Mouse (Mus musculus) hematopoietic stem cell, adult 5-6 weeks (primary cell): ENCODE data around the gene Fxyd2. TPM values are rescaled to one million over a fixed set of nuclear protein-coding genes. Genes with fewer than 3 reads are reported as not detected.

Experiments
- ATAC-seq, 2 experiments: fragments of 125-278 bp in 1 of 2; replicated peaks in 1 of 2; 2 replicates each; pipeline ENCODE4 v1.8.0; 2016 to 2017; ENCODE audit warnings: inconsistent platforms in 2 of 2, mild to moderate bottlenecking in 2 of 2, moderate number of reproducible peaks in 2 of 2, low read depth in 1 of 2, moderate TSS enrichment in 1 of 2; ENCODE audit not compliant: low FRiP score in 2 of 2, poor library complexity in 2 of 2, severe bottlenecking in 2 of 2, insufficient read depth in 1 of 2, low TSS enrichment in 1 of 2
- total RNA-seq: library from RNA; stranded (forward); fragments of 172-1452, 232-1000 nt; gene quantifications from 2 replicates; pipeline ENCODE4 v1.2.3, GENCODE M21; 2017

Fxyd2 gene
- total RNA-seq: 3.1 TPM in 1 of 2 replicates, not detected in the other

DNA sequence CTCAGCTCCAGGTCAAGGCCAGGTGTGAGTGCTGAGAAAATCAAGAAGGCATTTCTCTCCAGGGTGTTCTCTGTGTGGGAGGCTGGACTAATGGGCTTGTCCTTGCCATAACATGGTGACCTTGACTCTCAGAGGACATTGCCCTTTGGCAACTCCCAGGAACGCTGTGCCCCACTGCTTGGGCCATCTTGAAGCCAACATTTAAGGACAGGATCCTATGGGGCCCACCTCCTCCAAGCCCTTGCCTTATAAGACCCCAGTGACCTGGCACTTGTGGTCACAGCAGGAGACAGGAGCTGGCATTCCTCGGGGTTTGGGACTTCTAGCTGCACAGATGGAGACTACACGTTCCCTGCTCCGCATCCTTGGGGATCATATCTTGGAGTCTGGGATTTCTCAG, at the start of gene Fxyd2:
TSS of gene Fxyd2 (plus strand) at position 236 of the 400 bp plus-strand sequence.
- ATAC-seq: no peak

DNA sequence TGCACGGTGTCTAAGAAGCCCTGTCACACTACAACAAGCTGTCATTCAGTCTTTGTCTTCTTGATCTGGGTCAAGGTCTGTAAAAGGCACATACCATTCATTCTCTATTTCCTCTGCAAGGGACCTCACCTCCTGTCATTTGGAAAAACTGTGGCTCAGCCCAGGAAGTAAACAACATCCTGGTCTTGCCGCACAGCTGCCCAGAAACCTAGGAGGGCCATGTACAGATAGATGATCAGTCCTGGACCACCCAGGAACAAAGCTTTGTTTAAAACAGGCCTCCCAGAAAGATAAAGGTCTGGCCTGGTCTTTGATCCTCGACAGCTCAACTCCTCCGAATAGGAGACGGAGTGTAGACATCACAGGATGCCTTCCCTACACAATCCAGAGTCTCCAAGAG, 49.6 kb upstream of the Fxyd2 start:
- ATAC-seq: no peak

GRCm38 (mm10) chr9:45355192-45355591, 44.3 kb upstream of the Fxyd2 start:
- no peak for ATAC-seq

- ATAC-seq: no peak
Measured at GRCm38 (mm10) chr9:45358356-45358755, 41.1 kb upstream of the Fxyd2 start.

- ATAC-seq: no peak
Measured at GRCm38 (mm10) chr9:45362051-45362461, 37.4 kb upstream of the Fxyd2 start.

DNA sequence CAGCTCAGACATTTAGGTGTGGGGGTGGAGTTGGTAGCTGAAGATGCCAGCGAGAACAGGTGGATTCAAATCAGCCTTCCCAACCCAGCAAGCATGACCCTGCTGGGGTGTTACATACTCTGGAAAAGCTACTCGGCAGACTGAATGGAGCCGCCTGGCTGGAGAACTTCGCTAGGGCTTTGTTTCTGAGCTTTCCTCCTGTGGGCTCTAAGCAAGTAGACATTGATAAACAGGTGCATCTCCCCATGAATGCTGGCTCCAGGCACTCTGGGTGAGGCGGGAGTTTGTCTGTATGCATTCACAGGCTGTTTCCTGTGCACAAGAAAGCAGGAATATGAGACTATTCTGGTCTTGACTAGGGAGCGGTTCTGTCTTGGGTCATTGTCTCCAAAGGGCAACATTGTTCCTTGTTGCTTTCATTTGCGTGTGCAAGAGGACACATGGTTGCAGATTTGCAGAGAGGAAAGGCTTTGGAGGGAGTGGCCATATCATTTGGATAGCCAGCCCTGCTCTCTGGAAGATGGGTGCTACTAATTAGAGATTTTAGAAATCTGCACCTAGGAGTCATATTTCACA, 35.7 kb upstream of the Fxyd2 start:
- no peak for ATAC-seq

DNA sequence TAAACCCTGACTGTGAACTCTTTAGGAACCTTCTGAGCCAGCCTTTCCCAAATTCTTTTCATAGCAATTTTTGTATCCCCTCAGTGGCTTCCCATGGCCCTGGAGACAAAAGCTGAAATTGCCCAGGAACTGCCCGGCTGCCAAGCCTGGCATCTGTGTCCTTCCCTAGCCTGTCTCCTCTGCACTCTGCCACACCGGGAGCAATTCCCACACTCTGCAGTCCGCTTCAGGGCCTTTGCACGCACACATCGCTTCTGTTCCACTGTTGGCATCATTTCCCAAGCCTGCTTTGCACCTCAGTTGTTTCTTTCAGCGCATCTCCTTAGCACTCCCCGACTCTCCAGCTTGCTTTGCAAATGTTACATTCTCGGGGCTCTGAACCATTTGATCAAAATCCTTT, 31.8 kb upstream of the Fxyd2 start:
- ATAC-seq: no peak

GRCm38 (mm10) chr9:45368341-45368901, 31.0 kb upstream of the Fxyd2 start:
- ATAC-seq: no peak

GRCm38 (mm10) chr9:45370117-45370561, 29.3 kb upstream of the Fxyd2 start, which contains the start of gene Fxyd6:
TSS of gene Fxyd6 (plus strand) at chr9:45370185.
- peak in 1 of 2 experiments; percentile 41; a peak in 1 of 4 replicates for ATAC-seq

DNA sequence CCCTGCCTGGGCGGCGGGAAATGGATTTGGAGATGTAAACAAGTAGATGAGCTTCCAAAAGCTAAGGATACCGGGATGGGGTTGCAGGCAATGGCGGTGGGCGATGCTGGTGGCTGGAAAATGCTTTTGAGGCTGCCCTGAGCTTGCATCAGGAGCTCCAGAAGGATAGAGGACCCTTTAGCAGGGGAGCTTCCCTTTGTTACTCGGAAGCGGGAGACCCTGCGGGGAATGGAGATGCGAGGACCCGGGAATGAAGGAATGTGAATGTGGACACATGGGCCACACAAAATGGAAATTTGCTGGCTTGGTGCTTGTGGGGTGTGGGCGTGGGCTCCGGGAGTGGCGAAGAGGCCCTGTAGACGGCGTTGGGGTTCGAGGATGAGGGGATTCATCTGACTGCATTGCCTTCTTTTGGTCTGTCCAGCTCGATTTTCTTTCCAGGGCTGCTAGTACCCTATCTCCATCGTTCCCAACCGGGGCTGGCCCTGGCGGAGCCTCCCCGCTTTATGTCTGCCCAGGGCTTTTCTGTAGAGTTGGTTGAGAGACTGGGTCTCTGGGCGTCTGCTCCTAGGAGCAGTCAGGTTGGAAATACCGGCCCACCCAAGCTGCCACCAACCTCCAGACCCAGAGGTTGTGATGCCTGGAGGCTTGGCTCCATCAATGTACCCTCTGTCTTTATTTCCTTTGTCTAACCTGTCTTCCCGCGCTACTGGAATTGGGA, 28.7 kb upstream of the Fxyd2 start:
- ATAC-seq: no peak

DNA sequence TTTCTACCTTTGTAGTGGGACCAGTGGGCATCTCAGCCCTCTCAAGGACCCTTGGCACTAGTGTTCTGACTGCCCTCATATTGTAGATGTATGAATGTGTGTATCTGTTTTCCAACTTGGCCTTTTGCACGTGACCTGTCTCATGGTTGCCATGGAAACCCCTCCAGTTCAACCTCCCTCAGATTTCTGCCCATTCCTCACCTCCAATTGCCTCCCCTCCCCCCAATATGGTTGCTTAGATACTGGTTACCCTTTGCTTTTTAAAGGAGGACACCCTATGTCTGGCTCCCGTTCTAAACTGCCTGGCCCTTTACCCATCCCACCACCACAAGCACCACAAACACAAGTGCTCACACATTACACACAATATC, 28.1 kb upstream of the Fxyd2 start:
- ATAC-seq: no peak

DNA sequence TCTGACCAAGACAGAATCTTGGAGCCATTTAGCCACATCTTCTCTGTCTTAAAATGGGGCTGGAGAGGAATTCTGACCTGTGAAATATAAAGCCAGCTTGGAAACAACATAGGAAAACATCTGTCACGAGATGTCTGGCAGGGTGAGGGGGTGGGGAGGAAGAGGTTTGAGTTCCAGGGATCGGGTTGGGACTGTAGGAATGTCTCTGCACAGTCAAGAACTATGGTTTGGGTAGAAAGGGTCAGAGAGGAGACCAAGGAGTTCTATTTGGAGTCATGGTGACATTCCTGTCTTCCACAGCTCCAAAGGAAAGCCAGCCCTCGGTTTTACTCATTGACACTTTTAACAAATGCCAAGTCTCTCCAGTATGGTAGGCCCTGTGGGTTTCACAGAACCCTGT, 25.6 kb upstream of the Fxyd2 start:
- ATAC-seq: no peak

DNA sequence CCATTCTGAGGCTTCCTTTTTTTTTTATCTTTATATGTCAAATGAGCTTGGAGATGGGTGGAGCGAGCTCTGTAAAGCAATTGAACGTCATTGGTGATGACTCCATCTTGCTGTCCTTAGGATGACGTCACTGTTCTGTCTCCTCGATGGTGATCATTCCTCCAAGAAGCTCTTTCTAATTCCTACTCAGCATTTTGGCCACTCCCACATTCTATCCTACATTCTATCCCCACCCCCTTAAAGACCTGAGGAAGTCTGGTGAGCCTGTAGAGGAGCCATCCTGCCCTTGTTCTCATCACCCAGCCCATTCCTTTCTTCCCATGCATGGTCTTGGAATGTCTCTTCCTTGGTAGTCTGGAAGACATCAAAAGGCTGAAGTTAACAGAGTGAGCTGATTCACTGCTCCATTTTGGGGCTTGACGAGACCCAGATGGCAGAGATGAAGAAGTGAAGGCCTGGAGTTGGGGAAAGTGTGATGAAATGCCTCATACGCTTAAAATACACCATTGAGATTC, 24.4 kb upstream of the Fxyd2 start:
- no peak for ATAC-seq

DNA sequence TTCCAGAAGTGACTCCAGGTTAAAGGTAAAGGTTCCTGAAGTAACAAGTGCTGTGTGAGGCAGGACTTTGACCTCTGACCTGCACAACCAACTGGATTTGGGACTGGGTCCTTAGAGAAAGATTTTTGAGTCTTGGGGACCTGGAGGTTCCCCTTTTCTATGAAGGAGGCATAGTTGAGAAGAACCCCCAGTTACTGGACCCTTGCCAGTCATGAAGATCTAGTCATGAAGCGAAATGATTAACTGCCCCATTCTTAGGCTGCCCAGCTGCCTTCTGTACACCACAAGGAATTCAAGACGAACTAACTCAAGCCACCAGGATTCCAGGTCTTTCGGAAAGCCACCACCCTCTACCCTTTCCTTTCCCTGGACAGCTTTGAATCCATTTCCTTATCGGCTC, 23.0 kb upstream of the Fxyd2 start:
- ATAC-seq: no peak

DNA sequence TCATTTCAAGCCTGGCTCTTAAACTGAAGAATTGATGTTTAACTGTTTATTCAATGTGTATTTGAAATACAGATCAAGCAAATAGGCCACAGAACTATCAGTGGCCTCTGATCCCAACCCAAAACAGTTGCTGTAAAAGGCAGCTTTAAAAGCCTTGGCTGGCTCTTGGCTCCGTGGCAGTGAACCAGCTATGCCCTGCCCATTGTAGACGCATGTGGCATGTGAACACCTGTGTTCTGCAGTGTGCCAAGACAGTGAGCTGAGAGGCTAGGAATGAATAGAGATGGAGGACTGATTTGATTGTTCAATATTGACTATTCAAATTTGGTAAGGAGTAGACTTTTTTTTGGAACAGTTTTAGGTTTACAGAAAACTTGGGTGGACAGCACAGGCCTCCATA, 22.6 kb upstream of the Fxyd2 start:
- ATAC-seq: no peak

GRCm38 (mm10) chr9:45380411-45381251, 18.8 kb upstream of the Fxyd2 start:
- ATAC-seq: no peak

DNA sequence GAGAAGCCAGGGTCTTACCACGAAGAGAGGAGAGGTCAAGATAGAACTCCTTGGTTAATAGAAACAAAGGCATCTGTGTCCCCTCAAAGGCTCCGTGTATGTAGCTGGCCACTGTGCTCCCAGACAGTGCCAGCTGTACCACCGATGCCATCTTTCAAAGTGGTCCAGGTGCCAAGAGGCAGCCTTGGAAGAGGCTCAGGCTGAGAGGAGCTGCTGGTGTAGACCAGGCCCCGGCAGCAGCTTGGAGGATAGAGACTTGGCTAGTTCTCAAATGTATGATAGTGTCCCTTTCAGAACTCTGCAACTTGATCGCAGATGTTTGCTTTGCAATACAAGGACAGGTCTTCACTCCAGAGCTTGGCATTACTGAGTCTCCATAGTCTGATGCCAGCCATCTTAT, 17.1 kb upstream of the Fxyd2 start:
- no peak for ATAC-seq

- no peak for ATAC-seq
Measured at GRCm38 (mm10) chr9:45382834-45383233, 16.6 kb upstream of the Fxyd2 start.
